ENCODE assay signal across 21 mouse cellular contexts in the genomic region with DNA sequence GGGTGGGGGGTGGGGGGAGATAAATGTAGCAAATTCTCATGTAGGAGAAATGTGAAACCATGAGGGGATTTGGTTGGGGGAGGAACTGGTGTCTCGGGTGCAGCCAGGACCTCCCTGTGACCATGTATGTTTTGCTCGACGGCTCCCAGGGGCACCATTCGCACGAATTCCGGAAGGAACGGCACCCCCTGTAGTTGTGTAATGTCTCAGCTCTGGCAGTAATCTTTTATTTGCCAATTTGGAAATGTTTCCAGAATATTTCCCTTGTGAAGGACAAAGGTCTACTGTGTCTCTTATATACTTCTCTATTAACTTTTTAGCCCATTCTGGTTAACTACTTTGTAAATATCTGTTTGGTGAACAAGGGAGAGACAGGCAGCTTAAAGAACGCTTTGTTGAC. TPM values are rescaled to one million over a fixed set of nuclear protein-coding genes. Genes with fewer than 3 reads are reported as not detected.
A peak's percentile ranks its signal among the peaks of the same experiment; 100 is the strongest.
DNase-seq lines count a peak whose midpoint lies in the region; ATAC-seq and TF ChIP-seq lines count a peak whose summit lies in the region.
"Had no signal": no experiment of that assay in that cellular context is flagged by ENCODE, and none has a peak within 500 bp of the region (broad histone marks: within the 10 kb centered on the region; RNA-seq: fewer than 3 reads in every experiment).

No protein-coding gene starts in this region.

- no peak overlapping the region for H3K4me2 ChIP-seq in hindbrain, postnatal 0 days (ENCODE audit: low read depth, low read length)
- no peak overlapping the region for H3K4me2 ChIP-seq in hindbrain, embryonic 12.5 days (replicated peaks)
- no peak overlapping the region for H3K4me2 ChIP-seq in lung, embryonic 14.5 days
- H3K4me2 ChIP-seq in limb, embryonic 13.5 days (replicated peaks) = 0 out of 2 replicates have a peak overlapping the region, but pooled peaks have one; percentile 3
- H3K4me2 ChIP-seq: heart, embryonic 12.5 days; hindbrain, embryonic 14.5 days; liver, embryonic 13.5 days; midbrain, embryonic 15.5 days; stomach, embryonic 15.5 days had no signal

- no peaks in the 10 kb centered on the region for H3K4me1 ChIP-seq in hindbrain, postnatal 0 days (ENCODE audit: insufficient read depth, low read length)
- H3K4me1 ChIP-seq in hindbrain, embryonic 12.5 days = peaks cover 9% of the 10 kb centered on the region
- peaks cover 6% of the 10 kb centered on the region; the same call in 1 of the 2 replicates for H3K4me1 ChIP-seq in lung, embryonic 14.5 days (ENCODE audit: insufficient read depth)
- peaks cover 4% of the 10 kb centered on the region for H3K4me1 ChIP-seq in lung, adult 2 months (ENCODE audit: control insufficient read depth, insufficient read depth, low read length)
- peaks cover 32% of the 10 kb centered on the region for H3K4me1 ChIP-seq in limb, embryonic 13.5 days
- no peaks in the 10 kb centered on the region for H3K4me1 ChIP-seq in cerebellum, adult 2 months (ENCODE audit: control insufficient read depth, insufficient read depth, low read length)
- H3K4me1 ChIP-seq: liver, embryonic 13.5 days; stomach, embryonic 15.5 days had no signal

- H3K27me3 ChIP-seq in hindbrain, postnatal 0 days (ENCODE audit: insufficient read depth, low read length) = no peaks in the 10 kb centered on the region
- H3K27me3 ChIP-seq in hindbrain, embryonic 12.5 days = no peaks in the 10 kb centered on the region
- H3K27me3 ChIP-seq in lung, embryonic 14.5 days (ENCODE audit: insufficient read depth, low read length) = no peaks in the 10 kb centered on the region
- no peaks in the 10 kb centered on the region for H3K27me3 ChIP-seq in limb, embryonic 13.5 days
- no peaks in the 10 kb centered on the region for H3K27me3 ChIP-seq in cerebellum, adult 2 months (ENCODE audit: control insufficient read depth, insufficient read depth, low read length)
- H3K27me3 ChIP-seq: heart, embryonic 12.5 days; liver, embryonic 13.5 days; midbrain, embryonic 15.5 days; stomach, embryonic 15.5 days had no signal

- no peaks in the 10 kb centered on the region for H3K9me3 ChIP-seq in hindbrain, postnatal 0 days (ENCODE audit: low read length)
- no peaks in the 10 kb centered on the region for H3K9me3 ChIP-seq in hindbrain, embryonic 12.5 days (replicated peaks)
- no peaks in the 10 kb centered on the region for H3K9me3 ChIP-seq in lung, embryonic 14.5 days (ENCODE audit: low read depth, low read length)
- H3K9me3 ChIP-seq in limb, embryonic 13.5 days = no peaks in the 10 kb centered on the region
- H3K9me3 ChIP-seq: forebrain, embryonic 10.5 days; heart, embryonic 12.5 days; liver, embryonic 13.5 days; midbrain, embryonic 15.5 days; stomach, embryonic 15.5 days had no signal

- no peaks in the 10 kb centered on the region for H3K36me3 ChIP-seq in hindbrain, postnatal 0 days (ENCODE audit: insufficient read depth, low read length)
- H3K36me3 ChIP-seq in hindbrain, embryonic 12.5 days = no peaks in the 10 kb centered on the region
- no peaks in the 10 kb centered on the region for H3K36me3 ChIP-seq in lung, embryonic 14.5 days (ENCODE audit: insufficient read depth)
- no peaks in the 10 kb centered on the region for H3K36me3 ChIP-seq in limb, embryonic 13.5 days
- H3K36me3 ChIP-seq: forebrain, embryonic 10.5 days; heart, embryonic 12.5 days; liver, embryonic 13.5 days; midbrain, embryonic 15.5 days; stomach, embryonic 15.5 days had no signal

- no peak for TF ChIP-seq POLR2A in lung, adult 2 months (IDR thresholded peaks at IDR 0.05; ENCODE audit: borderline replicate concordance, extremely low read depth, low read depth, low read length)
- no peak for TF ChIP-seq POLR2A in cerebellum, adult 2 months (IDR thresholded peaks at IDR 0.05; ENCODE audit: borderline replicate concordance, insufficient read depth, low read length)

- no peak for TF ChIP-seq CTCF in hindbrain, postnatal 0 days (IDR thresholded peaks at IDR 0.05; ENCODE audit: low read depth)
- TF ChIP-seq CTCF in lung, embryonic 14.5 days (IDR thresholded peaks at IDR 0.05; ENCODE audit: low read depth) = peak; percentile 1; the same call in 1 of the 2 replicates
- no peak for TF ChIP-seq CTCF in lung, adult 2 months (IDR thresholded peaks at IDR 0.05; ENCODE audit: insufficient read depth, low read length)
- TF ChIP-seq CTCF in cerebellum, adult 2 months (IDR thresholded peaks at IDR 0.05; ENCODE audit: borderline replicate concordance, insufficient read depth, low read depth, low read length) = no peak

- no peak overlapping the region for H3K27ac ChIP-seq in hindbrain, postnatal 0 days
- no peak overlapping the region for H3K27ac ChIP-seq in hindbrain, embryonic 12.5 days
- H3K27ac ChIP-seq in lung, embryonic 14.5 days (ENCODE audit: low read depth) = no peak overlapping the region
- peak overlapping the region; percentile 67; the same call in 1 of the 2 replicates for H3K27ac ChIP-seq in limb, embryonic 13.5 days
- H3K27ac ChIP-seq in cerebellum, adult 2 months (ENCODE audit: insufficient read depth, low read length) = no peak overlapping the region
- H3K27ac ChIP-seq: forebrain, embryonic 10.5 days; gastrocnemius, adult 2 months; hindbrain, embryonic 14.5 days; kidney, postnatal 0 days; liver, embryonic 13.5 days; midbrain, embryonic 15.5 days; stomach, embryonic 15.5 days had no signal

- H3K4me3 ChIP-seq in hindbrain, postnatal 0 days (ENCODE audit: low read length) = no peak overlapping the region
- H3K4me3 ChIP-seq in hindbrain, embryonic 12.5 days = no peak overlapping the region
- no peak overlapping the region for H3K4me3 ChIP-seq in lung, embryonic 14.5 days (ENCODE audit: low read depth, low read length)
- no peak overlapping the region for H3K4me3 ChIP-seq in lung, adult 2 months (replicated peaks; ENCODE audit: extremely low read depth, low read depth, low read length)
- no peak overlapping the region for H3K4me3 ChIP-seq in limb, embryonic 13.5 days
- no peak overlapping the region for H3K4me3 ChIP-seq in cerebellum, adult 2 months (replicated peaks; ENCODE audit: insufficient read depth, low read depth, low read length)
- H3K4me3 ChIP-seq: forebrain, embryonic 10.5 days; gastrocnemius, adult 2 months; heart, embryonic 12.5 days; liver, embryonic 13.5 days; midbrain, embryonic 15.5 days; stomach, embryonic 15.5 days had no signal

- H3K9ac ChIP-seq in hindbrain, postnatal 0 days (replicated peaks; ENCODE audit: low read length) = no peak overlapping the region
- no peak overlapping the region for H3K9ac ChIP-seq in hindbrain, embryonic 12.5 days
- no peak overlapping the region for H3K9ac ChIP-seq in lung, embryonic 14.5 days
- no peak overlapping the region for H3K9ac ChIP-seq in limb, embryonic 13.5 days
- H3K9ac ChIP-seq: heart, embryonic 12.5 days; hindbrain, embryonic 14.5 days; liver, embryonic 13.5 days; midbrain, embryonic 15.5 days; stomach, embryonic 15.5 days had no signal

- peak; percentile 57; the same call in 1 of the 2 replicates for ATAC-seq in hindbrain, postnatal 0 days
- ATAC-seq in hindbrain, embryonic 12.5 days (ENCODE audit: low FRiP score) = no peak
- ATAC-seq in lung, embryonic 14.5 days (ENCODE audit: insufficient read depth) = peak; percentile 44; the same call in 1 of the 2 replicates
- peak; percentile 83; the same call in 1 of the 2 replicates for ATAC-seq in limb, embryonic 13.5 days (ENCODE audit: low FRiP score, low read depth)
- ATAC-seq: intestine, embryonic 16.5 days; midbrain, embryonic 15.5 days had no signal

- no peak for DNase-seq in hindbrain, postnatal 0 days (ENCODE audit: low spot score)
- no peak for DNase-seq in lung, embryonic 14.5 days
- DNase-seq in lung, adult 2 months = no peak
- DNase-seq in adrenal gland, postnatal 25 days = peak; percentile 10
- DNase-seq in cerebellum, adult 2 months = no peak
- no peak for DNase-seq in cerebellum, postnatal 25 days
- DNase-seq: cerebellum, adult 9-11 months; gastrocnemius, adult 2 months; heart, postnatal 14 days; liver, embryonic 13.5 days; retina, postnatal 1 day had no signal

- WGBS in hindbrain, postnatal 0 days = 68% methylated on average over 8 of the region's 8 CpGs
- 74% methylated on average over 8 of the region's 8 CpGs for WGBS in hindbrain, embryonic 12.5 days
- 61% methylated on average over 8 of the region's 8 CpGs for WGBS in lung, embryonic 14.5 days
- WGBS in lung, adult 2 months = 51% methylated on average over 8 of the region's 8 CpGs
- WGBS in limb, embryonic 13.5 days = 37% methylated on average over 8 of the region's 8 CpGs
- 51% methylated on average over 8 of the region's 8 CpGs for WGBS in cerebellum, adult 2 months

RNA-seq across cellular contexts. Expression of a gene that starts 27.5 kb away (rescaled TPM):
- 9.7 and 18.9 TPM in 2 replicates for total RNA-seq in hindbrain, postnatal 0 days (2014; rRNA removed)
- polyA plus RNA-seq in hindbrain, postnatal 0 days (2015; fragmentation: Nextera tagmentation; extraction: Ambion mirVana) = 1.1 and 1.2 TPM in 2 replicates
- polyA plus RNA-seq in hindbrain, embryonic 12.5 days (2016; fragmentation: Nextera tagmentation; extraction: Ambion mirVana) = 5.8 and 6.5 TPM in 2 replicates
- 5.6 and 6.9 TPM in 2 replicates for polyA plus RNA-seq in lung, embryonic 14.5 days (2014; fragmentation: Nextera tagmentation; extraction: Ambion mirVana)
- polyA plus RNA-seq in lung, adult 2 months (2012; rRNA removed) = 63.6 and 70.0 TPM in 2 replicates
- total RNA-seq in adrenal gland, postnatal 25 days (2021) = 10.5 and 12.8 TPM in 2 replicates
- 3.2 and 3.8 TPM in 2 replicates for polyA plus RNA-seq in limb, embryonic 13.5 days (2015; fragmentation: Nextera tagmentation; extraction: Ambion mirVana)
- polyA plus RNA-seq in cerebellum, adult 2 months (2012; rRNA removed) = 4.4 and 4.6 TPM in 2 replicates
- total RNA-seq: megakaryocyte, adult 5-6 weeks had no signal

RNA-seq across cellular contexts. Expression of a gene that starts 35.7 kb away (rescaled TPM):
- total RNA-seq in hindbrain, postnatal 0 days (2014; rRNA removed) = 0.26 and 0.72 TPM in 2 replicates
- 0.23 and 0.28 TPM in 2 replicates for polyA plus RNA-seq in hindbrain, postnatal 0 days (2015; fragmentation: Nextera tagmentation; extraction: Ambion mirVana)
- 0.52 and 0.55 TPM in 2 replicates for polyA plus RNA-seq in hindbrain, embryonic 12.5 days (2016; fragmentation: Nextera tagmentation; extraction: Ambion mirVana)
- 2.3 and 2.6 TPM in 2 replicates for polyA plus RNA-seq in lung, embryonic 14.5 days (2014; fragmentation: Nextera tagmentation; extraction: Ambion mirVana)
- polyA plus RNA-seq in lung, adult 2 months (2012; rRNA removed) = 0.33 and 0.37 TPM in 2 replicates
- total RNA-seq in adrenal gland, postnatal 25 days (2021) = 0.49 and 1.00 TPM in 2 replicates
- polyA plus RNA-seq in limb, embryonic 13.5 days (2015; fragmentation: Nextera tagmentation; extraction: Ambion mirVana) = 0.75 and 0.82 TPM in 2 replicates
- polyA plus RNA-seq in cerebellum, adult 2 months (2012; rRNA removed) = 0.13 and 0.16 TPM in 2 replicates
- total RNA-seq: heart, postnatal 14 days had no signal
